Mouse (Mus musculus) embryonic facial prominence, embryonic 13.5 days (tissue): ENCODE results near the gene Trex1. TPM values are rescaled to one million over a fixed set of nuclear protein-coding genes. Genes with fewer than 3 reads are reported as not detected.

Experiments used
- ATAC-seq: fragments of 200-750 bp; cut with Nextera tagmentation; 2 replicates; pipeline ENCODE4 v1.8.0; 2017; ENCODE audit warnings: low read depth; ENCODE audit not compliant: insufficient number of reproducible peaks, insufficient read depth, low FRiP score, low TSS enrichment
- H3K27ac ChIP-seq: fragments of 300-500 bp; sonication (generic); 2 replicates; pipeline ENCODE4 v1.5.1; 2015; ENCODE audit warnings: moderate library complexity, mild to moderate bottlenecking, inconsistent platforms
- H3K27me3 ChIP-seq: fragments of 300-500 bp; sonication (generic); 2 replicates; pipeline ENCODE4 v1.6.1; 2015; ENCODE audit warnings: mild to moderate bottlenecking, inconsistent platforms
- H3K36me3 ChIP-seq: fragments of 300-500 bp; sonication (generic); 2 replicates; pipeline ENCODE4 v1.6.1; 2015; ENCODE audit warnings: mild to moderate bottlenecking, inconsistent platforms
- H3K4me1 ChIP-seq: fragments of 300-500 bp; sonication (generic); 2 replicates; pipeline ENCODE4 v1.6.1; 2015; ENCODE audit warnings: inconsistent platforms
- H3K4me2 ChIP-seq: fragments of 300-500 bp; sonication (generic); 2 replicates; pipeline ENCODE4 v1.6.1; 2015; ENCODE audit warnings: moderate library complexity, mild to moderate bottlenecking, inconsistent platforms
- H3K4me3 ChIP-seq: fragments of 300-500 bp; sonication (generic); 2 replicates; pipeline ENCODE4 v1.5.1; 2015; ENCODE audit warnings: mild to moderate bottlenecking, inconsistent platforms
- H3K9ac ChIP-seq: fragments of 300-500 bp; sonication (generic); 2 replicates; pipeline ENCODE4 v1.6.1; 2015; ENCODE audit warnings: mild to moderate bottlenecking, inconsistent platforms
- H3K9me3 ChIP-seq: fragments of 300-500 bp; sonication (generic); 2 replicates; pipeline ENCODE4 v1.6.1; 2016; ENCODE audit warnings: inconsistent platforms
- WGBS: fragments of 180-500 bp; shearing (Covaris S2); methylation state at CpG from one replicate; pipeline ENCODE4 v1.1.7; 2015; ENCODE audit warnings: mixed read lengths; 5-methylcytosine and 5-hydroxymethylcytosine counted together
- polyA plus RNA-seq: library from polyadenylated mRNA; unstranded; fragments of >200 nt; fragmentation: Nextera tagmentation; extraction: Ambion mirVana; gene quantifications from 2 replicates; pipeline ENCODE4 v1.2.1, GENCODE M21; 2015

The Trex1 gene
- polyA plus RNA-seq, 1 experiment from 2014 or later, result 13.3 TPM

GRCm38 (mm10) chr9:109097831-109098230 lies 38.3 kb upstream of the Trex1 start:
- 33% methylated on average over 5 of the region's 5 CpGs for WGBS
- H3K27me3 ChIP-seq, result no peaks in the 10 kb centered on the region
- H3K36me3 ChIP-seq, result peaks cover 36% of the 10 kb centered on the region
- no peak for ATAC-seq
- H3K4me3 ChIP-seq, result peak overlapping the region; percentile 71
- peak overlapping the region; percentile 81 for H3K4me2 ChIP-seq
- peak overlapping the region; percentile 100 for H3K27ac ChIP-seq
- H3K9me3 ChIP-seq, result no peaks in the 10 kb centered on the region
- H3K9ac ChIP-seq, result peak overlapping the region; percentile 97
- H3K4me1 ChIP-seq, result peaks cover 64% of the 10 kb centered on the region

- H3K27ac ChIP-seq, result peak overlapping the region; percentile 100
- peaks cover 68% of the 10 kb centered on the region for H3K4me1 ChIP-seq
- no peaks in the 10 kb centered on the region for H3K9me3 ChIP-seq
- H3K4me2 ChIP-seq, result peak overlapping the region; percentile 81
- H3K36me3 ChIP-seq, result peaks cover 35% of the 10 kb centered on the region
- H3K27me3 ChIP-seq, result no peaks in the 10 kb centered on the region
- peak overlapping the region; percentile 71 for H3K4me3 ChIP-seq
- peak overlapping the region; percentile 97 for H3K9ac ChIP-seq
- no peak for ATAC-seq
- 30% methylated on average over 6 of the region's 6 CpGs for WGBS
Observed at GRCm38 (mm10) chr9:109097291-109097690, 37.8 kb upstream of the Trex1 start.

- Histone ChIP-seq H3K27ac (peak overlapping the region; percentile 100), H3K4me1 (peaks cover 66% of the 10 kb centered on the region), H3K27me3 (no peaks in the 10 kb centered on the region), H3K36me3 (peaks cover 34% of the 10 kb centered on the region), H3K4me2 (peak overlapping the region; percentile 81), H3K9me3 (no peaks in the 10 kb centered on the region), H3K4me3 (peak overlapping the region; percentile 71), H3K9ac (peak overlapping the region; percentile 97)
- WGBS, result 13% methylated on average over 6 of the region's 6 CpGs
- no peak for ATAC-seq
Observed at GRCm38 (mm10) chr9:109096856-109097255, 37.3 kb upstream of the Trex1 start.

GRCm38 (mm10) chr9:109096251-109096661 lies 36.7 kb upstream of the Trex1 start:
- Histone ChIP-seq H3K9ac (peak overlapping the region; percentile 97), H3K27ac (peak overlapping the region; percentile 100), H3K4me3 (peak overlapping the region; percentile 71), H3K27me3 (no peaks in the 10 kb centered on the region), H3K36me3 (peaks cover 35% of the 10 kb centered on the region), H3K9me3 (no peaks in the 10 kb centered on the region), H3K4me1 (peaks cover 62% of the 10 kb centered on the region), H3K4me2 (peak overlapping the region; percentile 81)
- 18% methylated on average over 9 of the region's 9 CpGs for WGBS
- no peak for ATAC-seq

DNA sequence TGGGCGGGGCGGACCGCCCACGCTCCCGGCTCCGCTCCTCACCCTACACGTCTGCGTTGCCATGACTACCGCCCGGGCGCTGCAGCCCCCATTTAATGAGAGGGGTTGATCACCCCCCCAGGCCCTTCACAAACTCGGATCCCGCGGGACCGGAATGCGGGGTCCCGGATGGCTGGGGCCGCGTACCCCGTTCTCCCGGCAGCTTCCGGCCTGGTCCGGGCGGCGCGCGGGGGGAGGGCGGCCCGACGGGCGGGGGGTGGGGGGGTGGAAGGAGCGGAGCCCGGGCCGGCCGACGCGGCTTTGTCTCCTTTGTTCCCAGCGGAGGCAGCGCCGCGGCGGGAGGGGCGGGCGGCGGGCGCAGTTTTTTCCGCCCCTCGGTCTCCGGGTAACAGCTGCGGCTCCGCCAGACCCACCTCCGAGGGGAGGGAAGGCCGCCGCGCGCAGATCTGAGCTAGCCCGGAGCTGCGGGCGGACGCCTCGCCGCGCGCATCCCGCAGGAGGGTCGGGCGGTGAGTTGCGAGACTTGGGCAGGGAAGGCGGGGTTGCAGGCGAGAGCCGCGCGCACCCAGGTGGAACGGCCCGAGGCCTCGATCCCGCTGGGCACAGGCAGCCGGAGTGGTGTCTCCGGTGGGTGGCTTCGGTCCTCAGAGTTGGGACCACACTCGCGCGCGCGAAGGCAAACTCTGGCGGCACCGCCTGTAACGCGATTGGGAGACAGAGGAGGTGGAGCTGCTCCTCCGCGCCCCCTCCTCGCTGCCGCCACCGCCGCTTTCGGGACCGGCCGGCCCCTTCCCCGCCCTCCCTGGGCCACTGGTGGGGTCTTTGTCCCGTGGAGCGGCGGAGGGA lies 35.8 kb upstream of the Trex1 start, which contains the start of gene Plxnb1:
Gene Plxnb1 (plus strand): TSS at position 253 of the 846 bp plus-strand sequence.
- WGBS, result under 1% methylated on average over 93 of the region's 102 CpGs
- ATAC-seq, result peak; percentile 59

DNA sequence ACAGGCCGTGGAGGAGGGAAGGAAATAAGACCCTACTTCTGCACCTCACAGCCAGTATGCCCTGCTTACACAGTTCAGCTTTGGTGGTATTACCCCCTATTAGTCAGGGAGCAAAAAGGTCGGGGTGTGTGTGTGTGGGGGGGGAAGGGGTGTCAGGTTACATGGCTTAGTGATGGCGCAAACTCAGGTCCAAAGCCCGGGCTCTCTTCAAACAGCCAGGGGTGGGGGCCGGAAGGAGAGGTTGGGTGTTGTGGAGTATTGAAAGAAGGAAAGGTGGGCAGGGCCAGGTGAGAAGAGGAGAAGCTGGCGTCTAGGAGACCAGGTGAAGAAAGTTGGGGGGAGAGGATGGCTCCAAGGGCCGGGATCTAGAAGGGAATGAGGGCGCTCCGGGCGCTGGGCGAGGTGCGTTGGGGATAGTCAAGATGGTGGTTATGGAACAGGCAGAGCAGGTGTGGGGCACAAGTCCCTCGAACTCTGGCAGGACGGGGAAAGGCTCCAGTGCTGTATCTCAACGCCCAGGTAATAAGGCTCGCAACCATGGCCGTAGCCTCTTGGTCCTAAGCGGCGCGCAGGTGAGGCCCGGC lies 35.1 kb upstream of the Trex1 start:
- peaks cover 36% of the 10 kb centered on the region for H3K36me3 ChIP-seq
- peak overlapping the region; percentile 81 for H3K4me2 ChIP-seq
- peak overlapping the region; percentile 97 for H3K9ac ChIP-seq
- peaks cover 59% of the 10 kb centered on the region for H3K4me1 ChIP-seq
- H3K9me3 ChIP-seq, result no peaks in the 10 kb centered on the region
- H3K27me3 ChIP-seq, result no peaks in the 10 kb centered on the region
- peak overlapping the region; percentile 71 for H3K4me3 ChIP-seq
- WGBS, result 1% methylated on average over 21 of the region's 21 CpGs
- peak; percentile 15 for ATAC-seq
- H3K27ac ChIP-seq, result peak overlapping the region; percentile 100

More for the DNA sequence above, 35.8 kb upstream of the Trex1 start, which contains the start of gene Plxnb1:
- no peaks in the 10 kb centered on the region for H3K27me3 ChIP-seq
- H3K4me1 ChIP-seq, result peaks cover 59% of the 10 kb centered on the region
- peak within 1 kb of the TSS; percentile 100 for H3K27ac ChIP-seq
- H3K36me3 ChIP-seq, result peaks cover 36% of the 10 kb centered on the region
- no peaks in the 10 kb centered on the region for H3K9me3 ChIP-seq
- H3K4me3 ChIP-seq, result peak within 1 kb of the TSS; percentile 71
- peak within 1 kb of the TSS; percentile 97 for H3K9ac ChIP-seq
- H3K4me2 ChIP-seq, result peak within 1 kb of the TSS; percentile 81

DNA sequence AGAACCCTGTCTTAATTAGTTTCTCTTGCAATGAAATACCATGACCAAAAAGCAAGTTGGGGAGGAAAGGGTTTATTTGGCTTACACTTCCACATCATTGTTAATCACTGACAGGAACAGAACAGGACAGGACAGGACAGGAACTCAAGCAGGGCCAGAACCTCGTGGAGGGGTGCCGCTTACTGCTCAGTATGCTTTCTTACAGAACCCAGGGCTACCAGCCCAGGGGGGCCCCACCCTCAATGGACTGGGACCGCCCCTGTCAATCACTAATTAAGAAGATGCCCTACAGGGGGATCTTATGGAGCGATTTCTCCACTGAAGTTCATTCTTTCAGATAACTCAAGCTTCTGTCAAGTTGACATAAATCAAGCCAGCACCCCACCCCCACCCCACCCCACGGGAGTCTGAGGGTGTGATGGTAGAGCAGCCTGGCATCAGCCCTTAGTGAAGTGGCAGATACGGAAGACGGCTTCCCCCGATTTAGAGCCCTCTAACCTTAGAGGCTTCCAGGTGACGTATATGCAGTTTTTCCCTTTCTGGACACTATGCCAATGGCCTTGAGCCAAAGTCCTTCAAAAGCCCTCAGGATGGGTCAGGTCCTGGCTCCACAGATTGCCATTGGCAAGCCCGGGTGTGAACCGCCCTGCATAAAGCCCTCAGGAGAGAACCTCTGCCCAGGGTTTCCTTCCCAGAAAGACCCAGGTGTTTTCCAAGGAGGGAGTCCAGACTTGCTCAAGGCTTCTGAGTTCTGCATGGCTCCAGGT lies 34.4 kb upstream of the Trex1 start:
- 0 out of 2 replicates have a peak overlapping the region, but pooled peaks have one; percentile 97 for H3K9ac ChIP-seq
- H3K4me2 ChIP-seq, result peak overlapping the region; percentile 81
- 18% methylated on average over 11 of the region's 11 CpGs for WGBS
- H3K27me3 ChIP-seq, result no peaks in the 10 kb centered on the region
- peaks cover 35% of the 10 kb centered on the region for H3K36me3 ChIP-seq
- peak overlapping the region; percentile 71 for H3K4me3 ChIP-seq
- H3K9me3 ChIP-seq, result no peaks in the 10 kb centered on the region
- ATAC-seq, result no peak
- peak overlapping the region; percentile 100 for H3K27ac ChIP-seq
- peaks cover 56% of the 10 kb centered on the region for H3K4me1 ChIP-seq

DNA sequence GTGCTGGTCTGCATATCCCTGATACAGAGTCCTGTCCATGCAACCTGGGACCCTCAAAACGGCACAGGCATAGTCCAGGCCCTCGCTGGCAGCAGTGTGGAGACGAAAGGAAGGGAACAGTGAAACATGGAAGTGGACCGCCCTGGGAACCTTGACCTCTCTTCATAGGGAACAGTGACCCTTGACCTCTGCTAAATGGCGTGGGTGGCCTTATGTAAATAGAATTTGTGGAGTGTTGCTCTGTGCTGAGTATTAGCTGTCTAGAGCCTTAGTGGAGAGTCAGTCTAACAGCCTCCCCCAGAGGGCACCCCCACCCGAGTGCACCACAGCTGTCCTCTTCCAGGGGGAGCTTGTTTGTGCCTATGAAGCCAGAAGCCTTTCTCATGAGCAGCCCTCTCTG lies 33.3 kb upstream of the Trex1 start:
- H3K4me1 ChIP-seq, result peaks cover 49% of the 10 kb centered on the region
- H3K4me3 ChIP-seq, result no peak overlapping the region
- no peak overlapping the region for H3K9ac ChIP-seq
- ATAC-seq, result no peak
- no peaks in the 10 kb centered on the region for H3K9me3 ChIP-seq
- H3K36me3 ChIP-seq, result peaks cover 35% of the 10 kb centered on the region
- no peaks in the 10 kb centered on the region for H3K27me3 ChIP-seq
- WGBS, result 33% methylated on average over 6 of the region's 6 CpGs
- no peak overlapping the region for H3K4me2 ChIP-seq
- H3K27ac ChIP-seq, result peak overlapping the region; percentile 28; the same call in 1 of the 2 replicates

DNA sequence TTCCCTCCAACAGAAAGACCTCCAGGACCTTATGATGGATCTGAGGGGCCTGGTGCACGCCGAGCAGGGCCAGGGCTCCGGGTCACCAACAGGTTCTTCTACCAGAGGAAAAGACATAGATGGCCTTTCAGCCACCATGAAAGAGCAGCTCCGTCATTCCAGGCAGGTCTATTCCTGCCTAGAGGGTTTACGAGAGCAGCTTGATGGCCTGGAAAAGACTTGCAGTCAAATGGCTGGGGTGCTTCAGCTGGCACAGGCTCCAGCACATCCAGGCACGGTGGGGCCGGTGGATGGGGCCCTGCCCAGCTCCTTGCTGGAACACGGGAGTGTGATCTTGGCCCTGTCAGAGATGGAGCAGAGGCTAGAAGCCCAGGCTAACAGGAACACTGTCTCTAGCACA lies 32.3 kb upstream of the Trex1 start:
- Histone ChIP-seq H3K4me3 (no peak overlapping the region), H3K27ac (no peak overlapping the region), H3K36me3 (peaks cover 35% of the 10 kb centered on the region), H3K9me3 (no peaks in the 10 kb centered on the region), H3K27me3 (no peaks in the 10 kb centered on the region), H3K4me2 (no peak overlapping the region), H3K9ac (peak overlapping the region; percentile 3; the same call in 1 of the 2 replicates), H3K4me1 (peaks cover 44% of the 10 kb centered on the region)
- WGBS, result 83% methylated on average over 8 of the region's 8 CpGs
- no peak for ATAC-seq

DNA sequence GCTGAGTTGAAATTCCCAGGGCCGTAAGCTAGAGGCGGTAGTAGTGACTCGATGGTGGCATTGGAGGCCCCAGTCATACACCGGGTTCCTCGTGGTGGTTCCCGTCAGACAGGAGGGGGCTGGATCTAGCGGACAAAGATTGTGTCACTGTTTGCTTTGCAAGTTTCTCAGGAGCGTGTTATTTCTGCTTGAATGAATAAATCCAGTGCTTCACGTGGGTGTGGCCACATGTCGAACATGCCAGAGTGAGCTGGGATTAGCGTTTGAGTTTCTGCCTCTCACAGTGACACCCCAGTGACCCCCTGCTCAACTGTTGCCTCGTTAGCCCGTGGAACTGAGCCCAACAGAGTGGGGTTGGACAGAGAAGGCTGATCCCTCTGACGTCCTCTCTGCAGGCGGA lies 30.9 kb upstream of the Trex1 start:
- Histone ChIP-seq H3K9ac (no peak overlapping the region), H3K27ac (no peak overlapping the region), H3K4me3 (no peak overlapping the region), H3K9me3 (no peaks in the 10 kb centered on the region), H3K36me3 (peaks cover 35% of the 10 kb centered on the region), H3K4me2 (no peak overlapping the region), H3K27me3 (no peaks in the 10 kb centered on the region), H3K4me1 (peaks cover 37% of the 10 kb centered on the region)
- ATAC-seq, result no peak
- WGBS, result 67% methylated on average over 15 of the region's 15 CpGs

DNA sequence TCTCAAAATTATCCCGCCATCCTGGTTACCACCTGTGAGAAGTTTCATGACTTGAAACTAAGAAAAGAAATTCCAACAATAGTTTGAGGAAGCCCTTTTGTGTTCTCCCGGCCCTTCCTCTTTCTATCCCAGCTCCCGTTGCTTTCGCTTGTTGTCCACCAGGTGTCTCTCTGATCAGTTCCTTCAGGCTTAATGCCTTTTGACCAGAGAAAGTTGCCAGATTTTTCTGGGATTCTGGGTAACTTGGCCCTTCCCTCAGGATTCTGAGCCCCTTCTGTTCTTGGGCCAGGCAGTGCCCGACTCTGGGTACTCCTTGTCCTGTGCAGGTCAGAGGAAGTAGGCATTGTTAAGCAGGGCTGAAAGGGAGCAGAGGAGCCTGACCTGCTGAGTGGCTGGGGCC lies 28.5 kb upstream of the Trex1 start:
- Histone ChIP-seq H3K4me3 (no peak overlapping the region), H3K4me2 (no peak overlapping the region), H3K27me3 (no peaks in the 10 kb centered on the region), H3K36me3 (peaks cover 35% of the 10 kb centered on the region), H3K9me3 (no peaks in the 10 kb centered on the region), H3K9ac (peak overlapping the region; percentile 27), H3K27ac (0 out of 2 replicates have a peak overlapping the region, but pooled peaks have one; percentile 3), H3K4me1 (peaks cover 27% of the 10 kb centered on the region)
- no peak for ATAC-seq
- 10% methylated on average over 5 of the region's 5 CpGs for WGBS
